Mouse (Mus musculus) urinary bladder, adult 18-20 months (tissue): ENCODE results near the gene Fgd2.

Experiments used
- DNase-seq, 2 experiments: peaks; one replicate each; pipeline ENCODE4 v3.0.0; 2022; ENCODE audit warnings: low spot score in 2 of 2, mixed read lengths in 2 of 2

Gene Fgd2

GRCm38 (mm10) chr17:29422912-29423504 is 62.3 kb downstream of the Fgd2 start:
- no peak for DNase-seq

GRCm38 (mm10) chr17:29423991-29424390 is 63.3 kb downstream of the Fgd2 start:
- DNase-seq, result no peak

- DNase-seq, result no peak
These were observed 64.6 kb downstream of the Fgd2 start for GRCm38 (mm10) chr17:29425345-29425744.

GRCm38 (mm10) chr17:29428213-29428612 is 67.5 kb downstream of the Fgd2 start:
- DNase-seq, result peak in 1 of 2 experiments; percentile 72

GRCm38 (mm10) chr17:29428826-29429225 is 68.1 kb downstream of the Fgd2 start:
- no peak for DNase-seq
